Mouse (Mus musculus) ES-Bruce4 (cell line): ENCODE measurements around the gene Sertad2.

ENCODE experiments used
- CTCF ChIP-seq: IDR thresholded peaks from one replicate; pipeline ENCODE4 v1.8.1; 2011; ENCODE audit warnings: low read depth, low read length
- EP300 ChIP-seq: IDR thresholded peaks from 2 replicates; pipeline ENCODE4 v1.6.1; 2011; ENCODE audit warnings: low read depth, low read length; ENCODE audit not compliant: insufficient read depth
- POLR2A ChIP-seq: IDR thresholded peaks from one replicate; pipeline ENCODE4 v1.8.1; 2011; ENCODE audit warnings: low read length; ENCODE audit not compliant: insufficient read depth

DNA sequence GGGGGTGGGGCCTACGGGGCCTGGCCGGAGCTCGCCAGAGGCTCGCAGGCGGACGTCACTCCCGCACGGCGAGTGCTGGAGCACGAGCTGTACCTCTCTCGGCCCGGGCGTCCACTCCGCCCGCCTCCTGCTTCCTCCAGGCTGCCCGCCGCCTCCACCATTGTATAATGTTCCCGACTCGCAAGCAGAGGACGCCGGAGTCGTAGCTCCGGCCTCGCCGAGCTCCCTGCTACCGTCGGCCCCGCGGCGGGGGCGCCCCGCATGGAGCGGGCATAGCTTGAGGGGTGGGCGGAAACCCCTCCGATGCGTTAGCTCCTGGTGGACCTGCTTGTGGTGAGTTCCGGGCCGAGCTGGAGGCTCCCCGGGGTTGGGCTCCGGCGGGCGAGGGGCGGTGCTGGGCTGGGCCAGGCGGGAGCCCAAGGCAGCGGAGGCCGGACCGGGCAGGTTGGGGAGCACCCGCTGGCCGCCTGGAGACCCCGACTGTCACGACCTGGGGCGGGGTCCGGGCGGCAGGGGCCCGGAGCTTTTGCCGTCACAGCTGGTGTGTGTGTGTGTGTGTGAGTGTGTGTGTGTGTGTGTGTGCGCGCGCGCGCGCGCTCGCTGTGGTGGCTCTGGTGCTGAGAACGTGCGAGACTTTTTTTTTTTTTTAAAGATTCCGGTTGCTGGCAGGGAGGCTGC, 89.0 kb downstream of the Sertad2 start:
- TF ChIP-seq CTCF (no peak), EP300 (no peak), POLR2A (no peak)
